Mouse (Mus musculus) liver, embryonic 16.5 days (tissue): ENCODE measurements around the gene Elmo1. TPM values are rescaled to one million over a fixed set of nuclear protein-coding genes. Genes with fewer than 3 reads are reported as not detected.

Experiments
- ATAC-seq: fragments of 200-750 bp; cut with Nextera tagmentation; 2 replicates; pipeline ENCODE4 v1.8.0; 2017; ENCODE audit warnings: low read depth, mild to moderate bottlenecking, moderate number of reproducible peaks, moderate library complexity
- H3K27ac ChIP-seq: fragments of 300-500 bp; sonication (generic); 2 replicates; pipeline ENCODE4 v1.5.1; 2014; ENCODE audit warnings: mild to moderate bottlenecking, low read length
- H3K27me3 ChIP-seq: fragments of 300-500 bp; sonication (generic); 2 replicates; pipeline ENCODE4 v1.6.1; 2014; ENCODE audit warnings: low read depth, low read length, mixed read lengths; ENCODE audit not compliant: control insufficient read depth, insufficient read depth
- H3K36me3 ChIP-seq: fragments of 300-500 bp; sonication (generic); 2 replicates; pipeline ENCODE4 v1.6.1; 2014; ENCODE audit warnings: mild to moderate bottlenecking; ENCODE audit not compliant: control insufficient read depth, insufficient read depth
- H3K4me1 ChIP-seq: fragments of 300-500 bp; sonication (generic); 2 replicates; pipeline ENCODE4 v1.6.1; 2014; ENCODE audit warnings: low read depth, low read length, mixed read lengths; ENCODE audit not compliant: control insufficient read depth
- H3K4me2 ChIP-seq: fragments of 300-500 bp; sonication (generic); 2 replicates; pipeline ENCODE4 v1.6.1; 2014; ENCODE audit warnings: low read depth, low read length, mixed read lengths
- H3K4me3 ChIP-seq: fragments of 300-500 bp; sonication (generic); 2 replicates; pipeline ENCODE4 v1.5.1; 2014; ENCODE audit warnings: low read depth, mild to moderate bottlenecking, low read length
- H3K9ac ChIP-seq: fragments of 300-500 bp; sonication (generic); 2 replicates; pipeline ENCODE4 v1.6.1; 2014; ENCODE audit warnings: low read depth, low read length
- H3K9me3 ChIP-seq: fragments of 300-500 bp; sonication (generic); replicated peaks from 2 replicates; pipeline ENCODE4 v1.6.1; 2016; ENCODE audit warnings: low read length; ENCODE audit not compliant: control insufficient read depth
- WGBS: fragments of 180-500 bp; shearing (Covaris S2); extraction: QIAGEN DNeasy Blood & Tissue Kit; methylation state at CpG from one replicate; pipeline ENCODE4 v1.1.7; 2014; ENCODE audit not compliant: insufficient replicate concordance; 5-methylcytosine and 5-hydroxymethylcytosine counted together
- polyA plus RNA-seq: library from polyadenylated mRNA; unstranded; fragments of >200 nt; fragmentation: Nextera tagmentation; extraction: Ambion mirVana; gene quantifications from 2 replicates; pipeline ENCODE4 v1.2.1, GENCODE M21; 2015

Gene Elmo1
- polyA plus RNA-seq, 1 experiment from 2014 or later, result 5.8 TPM

DNA sequence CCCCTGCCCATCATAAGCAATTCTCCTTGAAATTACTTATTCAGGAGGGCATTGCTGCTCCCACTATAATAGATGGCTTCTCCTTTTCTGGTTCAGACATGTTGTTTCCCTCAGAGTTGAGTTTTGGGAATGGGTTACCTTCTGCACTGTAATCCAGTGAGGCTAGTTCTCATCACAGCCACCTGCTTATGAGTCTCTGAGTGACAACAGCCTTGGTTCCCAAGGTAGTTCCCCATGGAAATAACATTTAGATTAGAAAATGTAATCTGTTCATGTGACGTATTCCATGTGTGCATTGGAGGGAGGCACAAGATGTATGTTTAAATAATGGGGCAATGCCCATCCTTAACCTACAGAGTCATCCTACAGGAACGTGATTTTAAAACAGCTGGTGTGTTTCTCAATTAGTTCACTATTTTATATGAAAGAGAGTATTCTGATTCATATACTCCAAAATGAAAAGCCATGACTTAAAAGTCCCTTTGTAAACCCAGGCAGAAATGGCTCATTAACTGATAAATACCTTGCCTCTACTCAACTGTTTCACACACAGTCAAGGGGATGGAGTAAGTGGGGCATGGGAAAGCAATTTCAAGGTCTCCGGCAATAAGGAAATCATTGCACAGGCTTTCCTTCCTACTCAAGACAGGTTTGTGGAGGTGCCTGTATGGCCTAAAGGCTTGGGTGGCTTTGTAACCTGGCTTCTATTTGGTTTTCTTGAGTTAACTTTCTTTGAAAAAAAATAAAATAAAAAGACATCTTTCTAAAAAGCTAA is 302.6 kb downstream of the Elmo1 start:
- H3K4me1 ChIP-seq, result no peaks in the 10 kb centered on the region

GRCm38 (mm10) chr13:20397744-20398143 is 307.3 kb downstream of the Elmo1 start:
- no peaks in the 10 kb centered on the region for H3K9me3 ChIP-seq
- H3K9ac ChIP-seq, result no peak overlapping the region
- H3K36me3 ChIP-seq, result no peaks in the 10 kb centered on the region
- no peak for ATAC-seq
- no peak overlapping the region for H3K4me2 ChIP-seq
- no peak overlapping the region for H3K4me3 ChIP-seq
- H3K27ac ChIP-seq, result no peak overlapping the region
- H3K4me1 ChIP-seq, result no peaks in the 10 kb centered on the region
- no peaks in the 10 kb centered on the region for H3K27me3 ChIP-seq
- WGBS, result 56% methylated on average over 3 of the region's 3 CpGs

More for the DNA sequence above, 302.6 kb downstream of the Elmo1 start:
- ATAC-seq, result no peak
- no peaks in the 10 kb centered on the region for H3K36me3 ChIP-seq
- no peak overlapping the region for H3K27ac ChIP-seq
- H3K9me3 ChIP-seq, result no peaks in the 10 kb centered on the region
- no peak overlapping the region for H3K9ac ChIP-seq
- H3K4me2 ChIP-seq, result no peak overlapping the region
- WGBS, result 64% methylated on average over 3 of the region's 3 CpGs
- H3K27me3 ChIP-seq, result no peaks in the 10 kb centered on the region
- H3K4me3 ChIP-seq, result no peak overlapping the region

DNA sequence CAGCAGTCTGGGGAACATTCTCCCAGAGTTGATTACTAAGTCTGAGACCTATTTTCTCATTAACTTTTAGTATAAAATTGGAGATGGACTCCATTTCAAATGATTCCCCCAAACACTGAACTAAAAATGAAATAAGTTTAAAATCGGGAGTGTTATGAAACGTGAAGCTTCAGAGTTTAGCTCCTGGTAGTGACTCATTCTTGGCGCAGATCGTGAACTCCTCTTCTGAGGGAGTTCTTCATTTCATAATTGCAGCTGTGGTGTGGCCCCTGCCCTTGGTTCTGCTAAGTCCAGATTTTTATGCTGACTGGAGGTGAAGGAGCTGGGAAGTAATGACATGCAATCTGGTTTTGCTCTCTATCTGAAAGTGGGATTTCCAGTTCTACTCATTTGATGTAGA is 307.9 kb downstream of the Elmo1 start:
- Histone ChIP-seq H3K27ac (no peak overlapping the region), H3K4me1 (no peaks in the 10 kb centered on the region), H3K27me3 (no peaks in the 10 kb centered on the region), H3K36me3 (no peaks in the 10 kb centered on the region), H3K9me3 (no peaks in the 10 kb centered on the region), H3K9ac (no peak overlapping the region), H3K4me3 (no peak overlapping the region), H3K4me2 (no peak overlapping the region)
- WGBS, result 65% methylated on average over 4 of the region's 4 CpGs
- no peak for ATAC-seq

DNA sequence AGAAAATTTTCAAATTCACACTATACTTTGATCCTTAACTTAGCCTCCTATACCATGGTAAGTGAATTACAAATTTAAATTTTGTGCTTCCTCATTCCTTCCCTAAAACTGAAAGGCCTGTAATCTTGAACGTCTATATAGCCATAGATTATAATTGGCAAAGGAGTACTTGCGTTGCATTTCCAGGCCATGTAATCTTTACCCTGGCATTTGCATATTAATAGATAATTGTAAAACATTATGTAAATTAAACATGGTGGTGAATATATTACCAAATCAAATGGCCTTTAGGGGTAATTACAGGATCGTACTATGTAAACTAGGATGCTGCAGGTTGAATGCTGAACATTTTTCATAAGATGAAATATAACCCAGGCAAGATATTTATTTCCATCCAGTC is 314.1 kb downstream of the Elmo1 start:
- no peaks in the 10 kb centered on the region for H3K9me3 ChIP-seq
- no peak overlapping the region for H3K9ac ChIP-seq
- no peak overlapping the region for H3K4me2 ChIP-seq
- ATAC-seq, result no peak
- no peak overlapping the region for H3K27ac ChIP-seq
- no peaks in the 10 kb centered on the region for H3K27me3 ChIP-seq
- H3K4me3 ChIP-seq, result no peak overlapping the region
- H3K36me3 ChIP-seq, result no peaks in the 10 kb centered on the region
- WGBS, result 64% methylated on average over 3 of the region's 3 CpGs
- no peaks in the 10 kb centered on the region for H3K4me1 ChIP-seq

DNA sequence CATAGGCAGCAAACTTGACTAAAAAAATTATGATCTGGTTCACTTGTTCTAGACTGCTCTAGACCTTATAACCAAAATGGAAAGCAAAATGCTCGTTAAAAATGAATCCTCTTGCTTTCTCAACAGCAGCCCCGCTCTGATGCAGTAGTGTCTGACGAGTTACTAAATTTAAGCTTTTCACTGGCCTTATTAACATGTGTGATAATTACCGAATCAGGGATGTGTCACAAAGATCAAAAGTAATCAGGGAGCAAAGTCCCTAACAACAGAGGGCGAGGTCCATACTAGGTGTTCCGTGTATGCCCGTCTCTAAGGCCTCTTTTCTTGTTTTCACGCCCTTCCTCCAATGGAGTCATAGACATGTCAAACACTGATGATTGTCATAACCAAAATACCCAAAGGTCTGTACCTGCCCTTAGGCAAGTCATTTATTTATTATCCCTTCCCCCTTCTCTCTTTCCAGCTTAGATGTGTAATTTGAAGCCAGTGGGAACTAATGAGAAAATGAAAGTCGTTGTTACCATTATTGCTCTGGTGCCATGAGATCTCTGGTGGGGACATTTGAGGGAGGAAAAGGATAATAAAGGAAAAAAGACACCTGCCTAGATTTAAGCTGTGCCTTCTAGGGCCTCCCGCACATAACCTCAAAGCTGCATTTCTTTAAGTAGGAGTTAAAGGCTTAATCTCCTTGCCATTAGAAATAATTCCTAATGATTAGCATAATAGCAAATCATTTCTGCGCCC is 316.2 kb downstream of the Elmo1 start:
- Histone ChIP-seq H3K4me1 (no peaks in the 10 kb centered on the region), H3K4me3 (no peak overlapping the region), H3K9ac (no peak overlapping the region), H3K9me3 (no peaks in the 10 kb centered on the region), H3K36me3 (no peaks in the 10 kb centered on the region), H3K27ac (no peak overlapping the region), H3K4me2 (no peak overlapping the region), H3K27me3 (no peaks in the 10 kb centered on the region)
- ATAC-seq, result no peak
- WGBS, result 70% methylated on average over 11 of the region's 11 CpGs

DNA sequence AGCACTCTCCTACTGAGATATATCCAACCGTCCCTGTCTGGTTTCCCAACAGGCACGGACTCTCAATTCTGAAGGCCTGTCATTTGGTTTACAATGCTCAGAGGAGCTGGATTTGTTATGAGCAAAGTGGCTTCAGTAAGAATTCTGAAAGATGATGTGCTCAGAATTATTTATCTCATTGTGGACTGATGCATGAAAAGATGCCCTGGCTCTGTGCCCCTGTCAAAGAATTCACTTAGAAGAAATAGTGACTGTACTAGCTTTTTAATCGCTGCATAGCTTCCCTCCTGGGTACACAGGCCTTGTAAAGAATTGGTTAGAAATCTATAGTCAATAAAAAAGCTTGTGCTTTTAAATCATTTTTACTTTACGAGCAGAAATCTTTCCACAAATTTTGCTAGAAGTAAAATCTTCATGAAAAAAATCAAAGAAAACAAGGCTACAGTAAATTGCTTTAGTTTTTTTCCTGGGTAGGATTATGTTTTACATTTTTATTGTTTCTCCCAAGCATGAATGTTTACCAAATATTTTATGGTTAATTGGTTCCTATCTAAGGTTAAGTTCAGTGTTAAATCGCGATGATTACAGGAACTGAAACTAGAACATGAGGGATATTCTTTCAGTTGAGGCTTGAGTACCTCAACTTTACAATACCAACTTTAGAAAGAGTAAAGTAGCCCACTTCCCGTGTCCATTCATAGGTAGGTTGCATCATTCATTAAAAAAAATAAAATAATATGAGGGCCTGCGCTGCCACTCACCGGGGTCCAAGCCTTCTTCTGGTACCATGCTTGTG is 320.1 kb downstream of the Elmo1 start:
- H3K36me3 ChIP-seq, result no peaks in the 10 kb centered on the region
- 70% methylated on average over 9 of the region's 9 CpGs for WGBS
- no peaks in the 10 kb centered on the region for H3K4me1 ChIP-seq
- no peak overlapping the region for H3K4me2 ChIP-seq
- H3K27me3 ChIP-seq, result no peaks in the 10 kb centered on the region
- H3K27ac ChIP-seq, result no peak overlapping the region
- H3K9me3 ChIP-seq, result no peaks in the 10 kb centered on the region
- H3K9ac ChIP-seq, result no peak overlapping the region
- ATAC-seq, result no peak
- no peak overlapping the region for H3K4me3 ChIP-seq

DNA sequence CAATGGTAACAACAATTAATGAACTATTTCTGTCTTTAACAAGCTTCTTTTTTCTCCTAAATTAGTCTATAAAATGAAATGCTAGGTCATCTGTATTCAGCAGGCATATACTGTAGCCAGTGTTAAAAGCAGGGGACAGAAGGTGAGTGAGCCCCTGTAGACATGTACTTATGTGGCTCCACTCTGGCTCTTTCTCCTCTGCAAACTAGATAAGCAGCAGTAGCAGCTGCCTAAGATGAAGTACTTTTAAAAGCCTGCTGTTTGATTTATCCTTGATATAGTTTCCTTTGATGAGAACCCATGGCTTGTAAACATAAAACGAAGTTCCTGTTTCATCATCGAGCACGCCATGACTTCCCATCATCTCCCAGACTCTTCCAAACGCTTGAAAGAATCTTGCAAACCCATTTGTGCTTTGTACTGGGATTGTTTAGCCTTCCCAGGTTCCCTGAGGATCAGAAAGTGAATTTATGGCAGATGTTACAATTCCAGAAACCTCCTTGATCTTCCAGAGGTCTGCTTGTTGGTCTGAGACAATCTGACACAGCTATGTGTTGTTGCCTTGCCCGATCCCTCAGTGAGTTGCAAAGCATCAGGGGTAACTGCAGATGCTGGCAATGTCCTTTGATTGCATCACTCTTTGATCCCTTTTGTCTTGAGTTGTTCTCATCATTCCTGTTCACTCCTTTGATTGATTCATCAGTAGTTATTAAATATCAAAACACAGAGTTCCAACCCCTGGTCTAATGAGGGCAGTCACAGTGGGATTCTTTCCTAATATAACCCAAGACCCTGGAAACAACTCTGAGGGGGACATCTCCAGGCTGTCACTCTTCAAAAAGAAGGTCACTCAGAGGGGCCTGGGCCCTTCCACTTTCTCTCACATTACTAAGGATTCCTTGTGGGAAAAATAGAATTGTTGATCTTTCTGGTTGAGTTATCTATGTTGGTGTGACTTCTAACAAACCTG is 326.6 kb downstream of the Elmo1 start:
- no peaks in the 10 kb centered on the region for H3K4me1 ChIP-seq
- H3K9ac ChIP-seq, result no peak overlapping the region
- ATAC-seq, result no peak
- no peaks in the 10 kb centered on the region for H3K9me3 ChIP-seq
- H3K36me3 ChIP-seq, result no peaks in the 10 kb centered on the region
- no peak overlapping the region for H3K27ac ChIP-seq
- H3K4me2 ChIP-seq, result no peak overlapping the region
- 54% methylated on average over 5 of the region's 5 CpGs for WGBS
- H3K4me3 ChIP-seq, result no peak overlapping the region
- no peaks in the 10 kb centered on the region for H3K27me3 ChIP-seq

GRCm38 (mm10) chr13:20430998-20431397 is 340.6 kb downstream of the Elmo1 start:
- 60% methylated on average over 6 of the region's 6 CpGs for WGBS
- no peak overlapping the region for H3K4me3 ChIP-seq

More at GRCm38 (mm10) chr13:20430998-20431397, 340.6 kb downstream of the Elmo1 start:
- Histone ChIP-seq H3K27me3 (no peaks in the 10 kb centered on the region), H3K9me3 (no peaks in the 10 kb centered on the region), H3K4me2 (no peak overlapping the region), H3K27ac (no peak overlapping the region), H3K9ac (no peak overlapping the region), H3K36me3 (no peaks in the 10 kb centered on the region), H3K4me1 (no peaks in the 10 kb centered on the region)
- ATAC-seq, result no peak
